Mouse (Mus musculus) G1E (cell line): ENCODE measurements around the gene Dedd. TPM values are rescaled to one million over a fixed set of nuclear protein-coding genes. Genes with fewer than 3 reads are reported as not detected.
A peak's percentile ranks its signal among the peaks of the same experiment; 100 is the strongest.

Source experiments
- ATAC-seq: 2 replicates; pipeline ENCODE4 v1.8.0; 2016; ENCODE audit warnings: mild to moderate bottlenecking; ENCODE audit not compliant: insufficient number of reproducible peaks, poor library complexity, low FRiP score, severe bottlenecking; ENCODE audit errors: extremely low read depth
- DNase-seq: peaks from one replicate; pipeline ENCODE4 v3.0.0; 2012; ENCODE audit warnings: low spot score
- H3K27me3 ChIP-seq: 2 replicates; pipeline ENCODE4 v1.6.1; 2012; ENCODE audit warnings: mild to moderate bottlenecking, low read length, inconsistent platforms; ENCODE audit not compliant: insufficient read depth
- H3K36me3 ChIP-seq: replicated peaks from 2 replicates; pipeline ENCODE3; 2012; ENCODE audit warnings: mild to moderate bottlenecking, inconsistent platforms
- H3K4me1 ChIP-seq: 2 replicates; pipeline ENCODE4 v1.6.1; 2012; ENCODE audit warnings: low read depth, low read length, inconsistent platforms, mixed read lengths; ENCODE audit not compliant: insufficient read depth
- H3K4me3 ChIP-seq: 2 replicates; pipeline ENCODE4 v1.5.1; 2012; ENCODE audit warnings: low read depth, mild to moderate bottlenecking, inconsistent platforms, low read length, moderate library complexity, mixed read lengths
- H3K9me3 ChIP-seq: replicated peaks from 2 replicates; pipeline ENCODE4 v1.6.1; 2012; ENCODE audit warnings: inconsistent platforms
- CTCF ChIP-seq: IDR thresholded peaks from 2 replicates; pipeline ENCODE4 v1.5.1; 2012; ENCODE audit warnings: low read depth, low read length, inconsistent platforms, mixed read lengths
- GATA1 ChIP-seq: IDR thresholded peaks from 2 replicates; pipeline ENCODE4 v1.6.1; 2012; ENCODE audit warnings: borderline replicate concordance, low read length, inconsistent platforms, mixed read lengths
- GATA2 ChIP-seq: IDR thresholded peaks from 2 replicates; pipeline ENCODE4 v1.6.1; 2012; ENCODE audit warnings: low read depth, low read length, inconsistent platforms, borderline replicate concordance
- POLR2AphosphoS5 ChIP-seq: IDR thresholded peaks from 2 replicates; pipeline ENCODE4 v1.6.1; 2012; ENCODE audit warnings: low read depth, low read length, inconsistent platforms; ENCODE audit not compliant: insufficient replicate concordance
- TAL1 ChIP-seq: conservative IDR thresholded peaks from 2 replicates; pipeline ENCODE4 v1.6.1; 2012; ENCODE audit warnings: low read depth, low read length, inconsistent platforms, mixed read lengths
- polyA plus RNA-seq: library from polyadenylated mRNA; stranded (reverse); fragments of >175 nt; gene quantifications from 2 replicates; pipeline ENCODE4 v1.2.3, GENCODE M21; 2012
- total RNA-seq, 2 experiments: library from RNA; stranded (forward) in 1 of 2; stranded (reverse) in 1 of 2; fragments of 200-1000 nt in 1 of 2; fragments of >200 nt in 1 of 2; fragmentation: Nextera tagmentation in 1 of 2; gene quantifications; 2 replicates each; pipeline ENCODE4 v1.2.3; 2014 to 2017

The Dedd gene
- total and polyA plus RNA-seq, 3 experiments: 17.0 to 53.6 (median 29.9) TPM

DNA sequence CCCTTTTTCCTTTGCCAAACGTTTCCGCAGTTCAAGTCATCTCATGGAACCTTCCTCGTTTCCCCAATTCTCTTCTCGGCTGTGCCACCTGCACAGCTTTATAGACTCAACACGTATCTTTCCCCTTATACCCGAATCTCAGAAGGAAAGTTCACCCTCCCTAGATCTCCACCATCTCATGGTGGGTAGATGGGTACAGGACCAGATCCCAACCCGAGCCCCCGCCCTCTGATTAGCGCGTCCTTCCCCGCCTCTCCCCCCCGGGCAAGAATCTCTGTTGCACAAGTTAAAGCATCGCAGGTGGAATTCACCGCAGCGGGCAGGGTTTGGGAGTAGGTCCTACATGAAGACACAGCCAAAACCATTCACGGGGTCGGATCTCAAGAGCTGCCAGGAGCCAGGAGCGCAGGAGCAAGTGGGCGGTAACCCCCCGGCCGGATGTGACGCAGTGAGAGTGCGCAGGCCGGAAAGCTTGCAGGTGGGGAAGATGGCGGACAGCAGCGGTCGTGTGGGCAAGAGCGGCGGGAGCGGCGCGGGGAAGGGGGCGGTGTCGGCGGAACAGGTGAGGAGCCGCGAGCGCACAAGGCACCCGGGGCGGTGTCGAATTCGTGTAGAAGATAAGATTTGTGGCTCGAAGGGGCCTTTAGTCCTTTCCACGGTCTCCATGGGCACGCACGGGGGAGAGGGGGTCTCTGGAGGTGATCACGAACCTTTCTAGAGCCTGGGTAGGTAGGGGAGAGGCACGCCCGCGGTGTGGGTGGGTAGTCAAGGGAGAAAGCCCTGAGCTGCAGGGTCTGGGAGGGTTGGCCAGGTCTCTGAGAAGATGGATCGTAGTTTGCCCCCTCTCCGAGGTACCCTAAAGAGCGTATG is 16.5 kb downstream of the Dedd start, which contains the start of the genes Nit1 and Pfdn2:
Gene Nit1 (minus strand): TSS at position 422 of the 870 bp plus-strand sequence.
Gene Pfdn2 (plus strand): TSS at position 446 of the 870 bp plus-strand sequence.
- H3K36me3 ChIP-seq: peaks cover 71% of the 10 kb centered on the region
- peak; percentile 88 for ATAC-seq
- no peaks in the 10 kb centered on the region for H3K27me3 ChIP-seq
- peak; percentile 82 for DNase-seq
- H3K4me1 ChIP-seq: peaks cover 47% of the 10 kb centered on the region
- TF ChIP-seq TAL1 (no peak), GATA2 (no peak), CTCF (no peak), POLR2AphosphoS5 (no peak), GATA1 (no peak)
- H3K9me3 ChIP-seq: no peaks in the 10 kb centered on the region
- peak within 1 kb of the TSS; percentile 81 for H3K4me3 ChIP-seq

DNA sequence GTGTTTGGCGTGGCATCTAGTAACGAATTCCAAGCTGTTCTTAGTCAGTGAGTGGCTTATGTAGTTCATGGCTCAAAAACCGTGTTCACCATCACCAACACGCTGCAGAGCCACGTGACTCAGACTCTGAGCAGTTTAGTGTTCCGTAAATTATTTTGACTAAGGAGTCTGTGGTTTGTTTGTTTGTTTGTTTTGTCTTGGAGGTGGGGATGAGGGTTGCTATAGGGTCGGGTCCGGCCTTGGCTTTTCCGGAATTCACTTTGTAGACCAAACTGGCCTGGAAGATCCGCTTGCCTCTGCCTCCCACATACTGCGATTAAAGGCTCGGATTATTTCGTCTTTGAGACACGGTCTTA is 17.1 kb downstream of the Dedd start:
- ATAC-seq (0 out of 2 replicates have a peak, but pooled peaks have one; percentile 22), DNase-seq (no peak)
- Histone ChIP-seq H3K9me3 (no peaks in the 10 kb centered on the region), H3K4me1 (peaks cover 51% of the 10 kb centered on the region), H3K4me3 (peak overlapping the region; percentile 81), H3K27me3 (no peaks in the 10 kb centered on the region), H3K36me3 (peaks cover 69% of the 10 kb centered on the region)
- TF ChIP-seq GATA2: no peak
- no peak for TF ChIP-seq TAL1
- TF ChIP-seq GATA1: no peak
- TF ChIP-seq POLR2AphosphoS5: no peak
- TF ChIP-seq CTCF: no peak

DNA sequence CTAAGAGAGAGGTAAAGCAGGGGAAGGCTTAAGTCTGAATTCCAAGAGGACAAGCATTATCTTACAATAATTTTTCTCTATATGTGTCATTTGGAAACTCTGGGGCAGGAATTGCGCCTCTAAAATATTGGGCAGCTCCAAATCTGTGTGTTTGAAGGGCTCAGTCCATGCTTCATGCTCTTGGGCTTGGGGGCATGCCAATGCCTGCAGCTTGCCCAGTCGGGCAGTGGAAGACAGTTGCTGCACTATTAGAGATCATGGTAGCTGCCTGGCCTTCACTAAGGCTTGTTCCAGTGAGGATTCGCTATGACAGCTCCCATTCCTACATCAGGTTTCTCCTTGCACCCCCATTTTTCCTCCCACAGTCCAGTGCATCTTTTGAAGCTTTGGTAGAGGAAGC is 19.7 kb downstream of the Dedd start:
- DNase-seq: no peak
- no peak overlapping the region for H3K4me3 ChIP-seq
- peaks cover 59% of the 10 kb centered on the region for H3K36me3 ChIP-seq
- H3K27me3 ChIP-seq: no peaks in the 10 kb centered on the region
- no peaks in the 10 kb centered on the region for H3K9me3 ChIP-seq
- ATAC-seq: no peak
- H3K4me1 ChIP-seq: peaks cover 50% of the 10 kb centered on the region
- TF ChIP-seq GATA1 (no peak), TAL1 (no peak), POLR2AphosphoS5 (no peak), GATA2 (no peak), CTCF (no peak)

DNA sequence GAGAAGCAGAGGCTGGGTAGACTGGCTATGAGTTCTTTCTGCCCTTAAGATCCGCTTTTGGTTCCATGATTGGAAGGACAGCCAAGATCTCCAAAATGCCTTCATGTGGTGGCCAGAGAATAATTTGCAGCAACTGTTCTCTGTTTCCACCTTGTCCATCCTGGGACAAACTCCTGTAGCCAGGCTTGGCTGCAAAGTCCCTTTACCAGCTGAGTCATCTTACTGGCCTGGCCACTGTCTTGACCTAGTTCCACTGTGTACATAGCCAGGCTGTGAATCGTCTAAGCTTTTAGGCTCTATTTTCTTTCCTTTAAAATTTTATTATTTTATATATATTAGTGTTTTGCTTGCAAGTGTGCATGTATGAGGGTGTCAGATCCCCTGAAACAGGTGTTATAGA is 20.3 kb downstream of the Dedd start:
- Histone ChIP-seq H3K27me3 (no peaks in the 10 kb centered on the region), H3K36me3 (peaks cover 56% of the 10 kb centered on the region), H3K4me1 (peaks cover 46% of the 10 kb centered on the region), H3K4me3 (no peak overlapping the region), H3K9me3 (no peaks in the 10 kb centered on the region)
- no peak for TF ChIP-seq CTCF
- TF ChIP-seq TAL1: no peak
- no peak for TF ChIP-seq GATA1
- no peak for TF ChIP-seq POLR2AphosphoS5
- no peak for TF ChIP-seq GATA2
- ATAC-seq (no peak), DNase-seq (no peak)

DNA sequence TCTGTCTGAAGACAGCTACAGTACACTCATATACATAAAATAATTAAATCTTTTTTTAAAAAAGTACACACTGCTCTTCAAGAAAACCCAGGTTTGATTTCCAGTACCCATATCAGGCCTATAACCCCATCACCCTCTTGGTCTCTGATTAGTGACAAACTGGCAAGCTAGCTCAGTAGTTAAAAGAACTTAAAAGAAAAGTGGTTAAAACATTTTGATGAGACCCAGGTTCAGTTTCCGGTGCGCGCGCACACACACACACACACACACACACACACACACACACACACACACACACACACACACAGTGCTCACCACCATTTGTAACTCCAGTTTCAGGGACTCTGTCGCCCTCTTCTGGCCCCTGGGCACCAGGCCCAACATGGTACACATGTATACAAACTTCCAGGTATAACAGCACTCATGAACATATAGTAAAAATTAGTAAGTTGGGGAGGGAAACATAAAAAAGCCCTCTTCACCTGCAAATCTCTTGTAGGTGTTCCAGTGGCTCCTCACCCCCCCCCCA is 26.9 kb downstream of the Dedd start:
- no peak for ATAC-seq
- no peak for DNase-seq
- H3K9me3 ChIP-seq: no peaks in the 10 kb centered on the region

DNA sequence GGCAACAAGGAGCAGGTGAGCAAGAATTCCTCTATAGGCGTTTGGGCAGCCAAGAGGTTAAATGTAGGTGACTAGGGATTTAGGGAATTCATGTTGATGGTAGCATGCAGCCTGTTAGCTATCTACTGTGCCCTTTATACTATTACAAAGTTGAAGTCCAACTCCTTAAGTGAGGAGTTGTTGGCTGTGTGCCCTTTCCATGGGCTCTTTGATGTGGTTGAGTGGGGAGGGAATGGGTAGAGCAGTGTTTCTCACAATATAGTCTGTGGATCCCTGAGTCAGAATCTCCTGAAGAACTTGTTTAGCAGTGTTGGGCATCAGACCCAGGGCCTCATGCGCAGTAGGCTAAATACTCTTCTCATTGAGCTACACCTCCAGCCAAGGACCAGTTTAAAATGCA is 27.9 kb downstream of the Dedd start:
- Histone ChIP-seq H3K4me1 (peaks cover 31% of the 10 kb centered on the region), H3K27me3 (no peaks in the 10 kb centered on the region), H3K9me3 (no peaks in the 10 kb centered on the region), H3K4me3 (no peak overlapping the region), H3K36me3 (peaks cover 77% of the 10 kb centered on the region)
- TF ChIP-seq POLR2AphosphoS5 (no peak), GATA2 (no peak), CTCF (no peak), GATA1 (no peak), TAL1 (no peak)
- ATAC-seq (no peak), DNase-seq (no peak)

More for the DNA sequence above, 26.9 kb downstream of the Dedd start:
- Histone ChIP-seq H3K4me3 (no peak overlapping the region), H3K4me1 (peaks cover 25% of the 10 kb centered on the region), H3K27me3 (no peaks in the 10 kb centered on the region), H3K36me3 (peaks cover 78% of the 10 kb centered on the region)
- TF ChIP-seq CTCF (no peak), GATA2 (no peak)
